Mouse (Mus musculus) yolk sac, embryonic 10.5 days (tissue): ENCODE measurements around the gene Nup62.

Source experiments
- DNase-seq: peaks from one replicate; pipeline ENCODE4 v3.0.0-alpha.2; 2017; ENCODE audit warnings: low spot score

Gene Nup62

DNA sequence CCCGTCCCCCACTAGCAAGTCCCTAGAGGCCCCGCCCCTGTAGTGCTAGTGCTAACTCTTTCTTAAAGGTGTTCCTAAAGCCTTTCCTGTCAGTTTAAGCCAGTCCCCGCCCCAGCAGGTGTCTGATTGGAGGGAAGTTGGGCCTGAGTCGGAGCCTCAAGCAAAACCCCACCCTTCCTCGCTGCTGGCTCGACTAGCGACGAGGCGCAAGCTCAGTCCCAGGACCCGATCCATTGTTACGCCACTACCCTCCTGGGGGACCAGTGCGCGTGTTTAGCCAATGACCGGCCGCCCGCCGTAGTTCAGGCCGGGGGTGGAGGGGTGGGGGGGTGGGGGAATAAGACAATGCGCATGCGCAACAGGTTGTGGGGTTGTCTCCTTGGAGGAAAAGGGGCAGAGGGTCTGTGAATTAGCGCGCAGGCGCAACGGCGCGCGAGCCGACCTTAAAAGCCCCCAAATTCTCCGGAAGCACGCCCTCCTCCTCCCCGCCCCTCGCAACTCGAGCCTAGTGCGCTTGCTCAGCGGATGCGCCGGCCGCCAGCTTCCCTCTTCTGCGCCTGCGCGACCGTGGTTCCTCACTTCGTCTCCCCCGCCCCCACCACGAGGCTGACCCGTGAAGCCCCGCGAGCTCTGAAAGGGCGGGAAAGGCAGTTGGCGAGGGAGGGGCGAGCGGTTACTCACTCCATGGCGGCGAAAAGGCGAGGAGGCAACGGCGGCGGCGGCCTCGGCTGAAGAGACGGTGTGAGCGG, at the start of gene Nup62, which contains the start of gene Il4i1:
Gene Nup62, plus strand, starts transcription at position 368 of the 749 bp plus-strand sequence.
Gene Il4i1, plus strand, starts transcription at position 667 of the 749 bp plus-strand sequence.
- DNase-seq: peak; percentile 99

- no peak for DNase-seq
Observed at GRCm38 (mm10) chr7:44768129-44768528, 47.8 kb upstream of the Nup62 start.

DNA sequence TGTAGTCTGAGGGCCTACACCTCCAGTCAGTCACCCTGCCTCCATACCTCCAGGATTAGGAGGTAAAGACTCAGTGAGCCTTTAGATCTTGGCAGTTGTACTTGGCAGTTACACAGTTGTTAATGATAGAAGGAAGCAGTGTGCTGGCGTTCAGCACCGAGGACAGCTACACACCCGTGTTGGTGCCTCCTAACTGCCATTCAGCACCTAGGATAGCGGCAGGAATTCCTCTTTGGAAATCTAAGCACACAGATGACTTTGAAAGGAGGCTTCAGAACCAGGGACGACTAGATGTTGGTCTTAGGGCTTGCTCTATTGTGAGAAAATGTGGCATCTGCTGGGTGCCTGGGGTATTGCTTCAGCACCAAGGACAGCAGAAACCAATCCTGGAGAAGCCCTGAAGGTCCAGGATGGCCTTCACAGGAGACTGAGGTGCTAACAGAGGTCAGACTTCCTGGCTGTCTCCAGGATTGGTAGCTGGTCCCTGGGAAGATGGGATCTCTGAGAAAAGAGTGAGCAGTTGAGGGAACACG, 45.8 kb upstream of the Nup62 start:
- peak; percentile 74 for DNase-seq

GRCm38 (mm10) chr7:44772591-44773204, 43.2 kb upstream of the Nup62 start:
- DNase-seq: peak; percentile 10

DNA sequence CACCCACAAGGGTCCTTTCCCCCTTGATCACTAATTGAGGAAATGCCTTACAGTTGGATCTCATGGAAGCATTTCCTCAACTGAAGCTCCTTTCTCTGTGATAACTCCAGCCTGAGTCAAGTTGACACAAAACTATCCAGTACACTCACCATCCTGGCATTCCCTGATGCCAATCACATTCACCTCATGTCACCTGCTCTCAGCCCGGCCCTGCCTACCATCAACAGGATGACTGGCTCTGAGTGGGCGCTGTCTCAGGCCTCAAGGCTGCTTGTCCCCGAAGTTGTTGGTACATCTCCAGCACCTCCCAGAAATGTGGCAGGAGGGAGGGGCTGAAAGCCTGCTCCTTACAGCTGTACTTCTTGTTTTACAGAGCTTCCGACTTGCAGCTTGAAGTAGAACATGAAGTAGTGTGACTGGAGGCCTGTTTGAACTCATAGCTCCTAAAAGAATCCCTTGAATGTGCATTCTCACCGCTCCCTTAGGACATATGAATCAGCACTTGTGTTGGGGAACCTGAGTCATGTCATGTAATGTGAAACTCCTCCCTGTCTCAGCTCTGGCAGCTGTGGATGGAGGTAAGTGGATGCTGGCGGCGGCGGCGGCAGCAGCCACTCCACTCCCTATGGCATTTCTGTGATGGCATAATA, 38.9 kb upstream of the Nup62 start:
- DNase-seq: no peak

GRCm38 (mm10) chr7:44780101-44780500, 35.8 kb upstream of the Nup62 start:
- DNase-seq: no peak

GRCm38 (mm10) chr7:44789531-44789930, 26.4 kb upstream of the Nup62 start:
- no peak for DNase-seq

DNA sequence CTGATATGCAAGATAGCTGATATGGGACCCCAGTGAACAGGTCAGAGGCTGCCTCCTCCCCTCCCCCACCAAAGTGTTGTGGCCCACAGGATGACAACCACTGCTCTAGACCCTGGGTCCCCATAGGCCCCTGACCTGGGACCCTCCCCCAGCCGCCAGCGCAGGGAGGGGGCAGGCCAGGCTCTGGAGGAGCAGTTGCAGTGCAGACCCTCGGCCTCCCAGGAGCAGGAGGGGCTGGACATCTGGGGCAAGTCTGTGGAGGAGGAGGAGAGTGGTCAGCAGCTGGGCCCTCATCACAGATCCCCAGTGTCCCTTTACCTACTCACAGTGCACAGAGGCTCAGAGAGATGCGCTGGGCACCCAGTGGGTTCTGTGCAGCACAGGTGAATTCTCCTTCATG, 25.8 kb upstream of the Nup62 start:
- DNase-seq: no peak

DNA sequence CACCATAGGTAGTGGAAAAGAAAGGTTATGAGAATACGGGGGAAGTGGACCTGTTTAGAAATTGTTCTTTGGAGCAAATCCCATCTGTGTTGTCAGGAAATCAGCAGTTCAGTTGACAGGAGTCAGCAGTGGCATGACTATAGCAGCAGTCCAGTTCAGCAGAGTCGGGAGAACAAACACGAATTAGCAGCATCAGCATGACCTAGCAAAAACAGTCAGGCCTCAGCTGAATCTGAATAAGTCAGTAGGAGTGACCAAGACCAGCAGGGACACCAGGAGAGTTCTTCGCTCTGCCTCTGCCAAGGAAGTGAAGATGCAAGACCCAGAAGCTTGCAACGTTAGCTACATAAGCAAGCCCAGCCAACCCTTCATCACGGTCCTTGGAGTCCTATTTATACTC, 23.1 kb upstream of the Nup62 start:
- peak; percentile 26 for DNase-seq

DNA sequence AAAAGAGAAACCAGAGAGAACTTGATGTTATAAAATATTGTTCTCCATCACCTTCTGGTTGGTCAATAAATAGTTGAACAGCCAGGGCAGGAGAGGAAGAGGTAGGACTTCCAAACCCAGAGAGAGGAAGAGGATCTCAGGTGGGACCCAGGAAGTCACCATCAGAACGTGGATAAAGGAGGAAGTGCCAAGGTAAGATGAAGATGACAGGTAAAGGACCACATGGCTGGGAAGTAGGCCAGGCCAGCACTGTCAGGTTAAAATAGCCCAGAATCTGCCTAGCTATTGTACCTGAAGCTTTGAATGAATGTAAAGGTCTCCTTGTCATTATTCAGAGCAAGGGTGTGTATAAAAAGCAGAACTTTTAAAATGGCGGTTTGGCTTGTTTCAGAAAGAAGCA, 7.0 kb upstream of the Nup62 start:
- no peak for DNase-seq

- no peak for DNase-seq
Observed at GRCm38 (mm10) chr7:44809466-44809865, 6.4 kb upstream of the Nup62 start.

GRCm38 (mm10) chr7:44810365-44810764, 5.5 kb upstream of the Nup62 start:
- DNase-seq: no peak

DNA sequence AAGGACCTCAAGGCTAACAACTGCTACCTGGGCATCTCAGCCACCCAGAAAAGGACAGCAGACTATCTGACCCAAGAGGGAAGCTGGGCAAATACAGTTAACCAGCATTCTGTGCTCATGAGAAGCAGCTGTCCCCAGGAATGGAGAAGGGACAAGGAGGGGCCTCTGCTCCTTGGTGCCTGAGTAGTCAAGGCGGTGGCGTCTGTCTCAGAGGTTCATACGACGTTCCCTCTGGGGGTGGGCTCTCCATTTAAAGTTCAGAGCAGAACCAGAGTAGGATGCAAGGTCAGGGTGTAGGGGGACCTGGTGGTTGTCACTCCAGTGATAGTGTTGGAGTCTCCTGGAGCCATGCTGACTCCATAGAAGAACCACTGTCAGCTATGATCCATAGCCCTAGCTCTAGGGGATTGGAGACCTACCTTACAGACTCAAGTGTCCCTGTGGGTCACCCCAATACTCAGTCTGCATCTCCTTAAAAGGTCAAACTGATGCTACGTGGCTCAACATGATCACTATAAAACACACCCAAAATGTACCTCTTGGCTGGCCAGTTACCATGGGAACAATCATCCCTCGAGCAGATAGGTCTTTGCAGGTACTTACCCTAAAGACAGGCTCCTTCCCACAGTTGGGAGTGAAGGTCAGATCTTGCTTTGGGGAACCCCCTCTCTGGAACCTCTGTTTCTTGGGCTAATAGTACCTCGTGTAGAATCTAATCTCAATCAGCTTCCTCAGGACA, 4.9 kb upstream of the Nup62 start:
- DNase-seq: no peak

GRCm38 (mm10) chr7:44812651-44813325, 3.1 kb upstream of the Nup62 start:
- no peak for DNase-seq

GRCm38 (mm10) chr7:44813985-44814384, 1.9 kb upstream of the Nup62 start:
- no peak for DNase-seq

GRCm38 (mm10) chr7:44814423-44814822, 1.5 kb upstream of the Nup62 start:
- no peak for DNase-seq

GRCm38 (mm10) chr7:44814952-44815553, 835 bp upstream of the Nup62 start:
- DNase-seq: no peak

DNA sequence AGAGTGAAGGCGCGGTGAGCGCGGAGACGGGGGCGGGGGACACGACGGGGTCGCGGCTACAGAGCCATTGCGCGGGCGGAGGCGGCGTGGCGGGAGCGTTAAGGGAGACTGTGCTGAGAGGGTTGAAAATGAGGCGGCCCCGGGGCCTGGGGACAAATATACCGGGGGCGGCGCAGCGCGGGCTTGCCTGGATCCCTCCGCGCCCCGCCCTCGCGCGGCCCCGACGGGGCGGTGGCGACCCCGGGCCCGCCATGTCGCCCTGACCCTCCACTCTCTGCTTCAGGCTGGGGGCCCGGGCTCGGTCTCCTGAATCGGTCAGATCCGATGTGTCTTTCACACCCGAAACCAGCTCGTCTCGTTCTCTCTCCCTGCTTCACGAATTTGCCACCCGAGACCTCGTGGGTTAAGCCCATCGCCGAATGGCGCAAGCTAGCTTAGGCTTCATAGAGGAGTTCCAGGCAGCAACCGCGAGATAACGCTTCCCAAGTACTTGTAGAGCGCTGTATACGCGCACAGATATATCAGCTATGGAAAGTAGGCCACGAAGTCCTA, 658 bp downstream of the Nup62 start, which contains the start of gene Atf5:
Gene Atf5, minus strand, starts transcription at position 189 of the 552 bp plus-strand sequence.
- no peak for DNase-seq

- DNase-seq: no peak
Observed at GRCm38 (mm10) chr7:44817441-44817840, 1.6 kb downstream of the Nup62 start.

GRCm38 (mm10) chr7:44818164-44818563, 2.3 kb downstream of the Nup62 start:
- DNase-seq: no peak

DNA sequence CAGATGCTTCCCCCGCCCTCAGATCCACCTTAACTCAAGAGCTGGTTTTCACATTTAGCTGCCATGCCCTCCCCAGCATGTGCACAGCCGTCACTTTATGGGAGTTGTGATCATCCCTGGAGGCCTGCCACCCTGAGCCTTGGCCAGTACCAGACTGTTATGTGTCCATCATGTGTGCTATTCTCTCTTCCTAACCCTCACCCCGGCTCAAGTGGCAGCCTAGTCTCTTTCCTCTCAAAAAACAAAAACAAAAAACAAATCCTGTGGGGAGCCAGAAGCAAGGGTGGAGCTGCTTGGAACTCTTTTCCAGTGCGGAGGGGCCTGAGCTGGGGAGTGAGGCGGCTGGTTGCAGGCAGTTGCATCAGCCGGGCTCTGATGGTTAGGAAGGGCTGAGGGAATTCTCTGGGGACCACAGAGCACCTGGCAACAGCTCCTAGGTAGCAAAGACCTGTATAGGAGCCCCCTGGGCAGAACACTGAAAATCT, 2.9 kb downstream of the Nup62 start:
- DNase-seq: no peak
